Mouse (Mus musculus) lung, postnatal 10 days (tissue): ENCODE measurements at regions not wholly inside any gene's neighbourhood (a gene's known extent, or its start where the extent isn't known, plus 50 kb on each side); places are given as distances from the start of the nearest gene placed in this dataset.
"Not testable (repeated sequence)": the region's sequence is repeated elsewhere in the genome, so short reads cannot be mapped to it uniquely, and the experiment has no call there.

Experiments used
- DNase-seq: peaks from one replicate; pipeline ENCODE4 v3.0.0; 2021

GRCm38 (mm10) chr5:109842186-109842978 is 80.8 kb upstream of the Gm15446 start:
- not testable (repeated sequence) for DNase-seq

- not testable (repeated sequence) for DNase-seq
These were observed 79.0 kb upstream of the Gm15446 start for GRCm38 (mm10) chr5:109844236-109844635.

GRCm38 (mm10) chr5:109844753-109845186 is 78.4 kb upstream of the Gm15446 start:
- peak; percentile 62 for DNase-seq

- DNase-seq = not testable (repeated sequence)
These were observed 72.0 kb upstream of the Gm15446 start for GRCm38 (mm10) chr5:109851225-109851624.

GRCm38 (mm10) chr5:109860402-109860801 is 62.8 kb upstream of the Gm15446 start:
- no peak for DNase-seq

- DNase-seq = not testable (repeated sequence)
These were observed 58.7 kb upstream of the Gm15446 start for GRCm38 (mm10) chr5:109864517-109864916.

GRCm38 (mm10) chr5:109865628-109866027 is 57.6 kb upstream of the Gm15446 start:
- DNase-seq = no peak

GRCm38 (mm10) chr5:109866337-109867126 is 56.7 kb upstream of the Gm15446 start:
- peak; percentile 93 for DNase-seq

- DNase-seq = not testable (repeated sequence)
These were observed 56.0 kb upstream of the Gm15446 start for GRCm38 (mm10) chr5:109867221-109867620.
